Mouse (Mus musculus): ENCODE data around the gene Sirt3.

GRCm38 (mm10) chr7:140834968-140835757 is 46.9 kb downstream of the Sirt3 start, which contains the start of gene Urah:
- TF ChIP-seq CTCF (IDR thresholded peaks at IDR 0.05; ENCODE audit: low read depth): no peak
- TF ChIP-seq EP300 (IDR thresholded peaks at IDR 0.05; ENCODE audit: low read depth): no peak

Measured in liver, postnatal 0 days (tissue).